Mouse (Mus musculus): Measurements from ENCODE around the gene Gm10639.
"Not testable (repeated sequence)": the region's sequence is repeated elsewhere in the genome, so short reads cannot be mapped to it uniquely, and the experiment has no call there.

Gm10639 gene

GRCm38 (mm10) chr9:78347004-78347403 is 57.3 kb downstream of the Gm10639 start:
- DNase-seq (ENCODE audit: low read depth, low spot score) = no peak

GRCm38 (mm10) chr9:78348206-78349004 is 58.7 kb downstream of the Gm10639 start:
- DNase-seq (ENCODE audit: low read depth, low spot score) = not testable (repeated sequence)

GRCm38 (mm10) chr9:78349141-78349540 is 59.4 kb downstream of the Gm10639 start:
- not testable (repeated sequence) for DNase-seq (ENCODE audit: low read depth, low spot score)

- DNase-seq (ENCODE audit: low read depth, low spot score) = not testable (repeated sequence)
Observed at GRCm38 (mm10) chr9:78350007-78350406, 60.3 kb downstream of the Gm10639 start.

GRCm38 (mm10) chr9:78351504-78352220 is 61.9 kb downstream of the Gm10639 start:
- DNase-seq (ENCODE audit: low read depth, low spot score) = no peak
